8 mouse cellular contexts compared by ENCODE assay signal in genomic region chr5:135191620-135192019, GRCm38 (mm10).
A peak's percentile ranks its signal among the peaks of the same experiment; 100 is the strongest.
DNase-seq lines count a peak whose midpoint lies in the region; ATAC-seq lines count a peak whose summit lies in the region.

No protein-coding gene starts in this region.

- ATAC-seq in cerebellum, adult (ENCODE audit: insufficient number of reproducible peaks, low FRiP score, low TSS enrichment): no peak

- DNase-seq in cerebellum, adult 11 months: peak; percentile 67
- DNase-seq in right cerebral cortex, adult 2 months (ENCODE audit: low spot score in 2 of 2): peak; percentile 74 to 80
- DNase-seq in right cerebral cortex, postnatal 36 days (ENCODE audit: low spot score in 2 of 2): no peak
- peak; percentile 57 to 84 for DNase-seq in cerebellum, postnatal 36 days
- peak; percentile 75 for DNase-seq in hindlimb bud, embryonic 11.5 days (ENCODE audit: extremely low spot score, low read depth, low spot score)
- DNase-seq in lung, adult 18-20 months: peak; percentile 53 to 63
- peak; percentile 50 for DNase-seq in skeletal muscle tissue, adult 2 months (ENCODE audit: low read depth, low spot score)

Comparison
In these comparisons a context has a peak if more than half of its experiments do, and no peak if none do; other contexts are left out.
1. DNase-seq: peak in cerebellum, adult 11 months (single experiment), right cerebral cortex, adult 2 months (2 of 2), cerebellum, postnatal 36 days (2 of 2), hindlimb bud, embryonic 11.5 days (single experiment), lung, adult 18-20 months (2 of 2) and skeletal muscle tissue, adult 2 months (single experiment); none in right cerebral cortex, postnatal 36 days (0 of 2).